Mouse (Mus musculus) brown adipose tissue, adult 24 weeks (tissue): Measurements from ENCODE around the gene Vegfc. TPM values are rescaled to one million over a fixed set of nuclear protein-coding genes. Genes with fewer than 3 reads are reported as not detected.

Source experiments
- H3K27ac ChIP-seq: fragments of 200-500 bp; replicated peaks from 2 replicates; pipeline ENCODE4 v1.5.1; 2012; ENCODE audit warnings: low read depth, mild to moderate bottlenecking, low read length
- H3K4me1 ChIP-seq: fragments of 200-500 bp; 2 replicates; pipeline ENCODE4 v1.6.1; 2012; ENCODE audit warnings: low read length, mixed read lengths; ENCODE audit not compliant: control insufficient read depth, insufficient read depth, insufficient read length
- H3K4me3 ChIP-seq: fragments of 200-500 bp; 2 replicates; pipeline ENCODE4 v1.5.1; 2012; ENCODE audit warnings: low read depth, mild to moderate bottlenecking, low read length, moderate library complexity; ENCODE audit not compliant: insufficient read depth
- polyA plus RNA-seq: library from polyadenylated mRNA; stranded (reverse); fragments of >200 nt; gene quantifications from 2 replicates; pipeline ENCODE4 v1.2.4, GENCODE M21; 2012; ENCODE audit not compliant: missing spikeins, insufficient read depth, insufficient read length

Vegfc gene
- polyA plus RNA-seq, 1 experiment: 1.4 TPM

DNA sequence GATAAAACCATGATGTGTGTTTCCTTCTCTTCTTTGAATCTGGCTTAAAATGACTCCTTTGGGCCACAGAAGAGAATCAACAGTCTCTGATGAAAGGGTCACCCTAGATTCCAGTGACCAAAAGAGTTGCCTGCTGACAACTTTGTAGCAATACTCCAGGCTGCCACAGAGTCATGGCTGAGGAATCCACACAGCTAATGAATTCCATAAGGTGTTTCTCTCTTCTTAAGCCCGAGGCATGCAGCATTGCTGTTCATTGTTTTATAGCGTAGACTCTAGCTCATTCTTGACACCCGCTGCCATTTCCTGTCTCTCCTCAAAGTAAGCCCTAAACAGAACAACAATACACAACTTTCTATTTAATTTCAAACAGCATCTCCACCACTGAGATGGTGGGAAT is 37.2 kb downstream of the Vegfc start:
- H3K4me1 ChIP-seq: no peaks in the 10 kb centered on the region
- no peak overlapping the region for H3K4me3 ChIP-seq
- H3K27ac ChIP-seq: no peak overlapping the region

- Histone ChIP-seq H3K4me1 (no peaks in the 10 kb centered on the region), H3K27ac (no peak overlapping the region), H3K4me3 (no peak overlapping the region)
These were observed 42.7 kb downstream of the Vegfc start for GRCm38 (mm10) chr8:54120115-54120514.

DNA sequence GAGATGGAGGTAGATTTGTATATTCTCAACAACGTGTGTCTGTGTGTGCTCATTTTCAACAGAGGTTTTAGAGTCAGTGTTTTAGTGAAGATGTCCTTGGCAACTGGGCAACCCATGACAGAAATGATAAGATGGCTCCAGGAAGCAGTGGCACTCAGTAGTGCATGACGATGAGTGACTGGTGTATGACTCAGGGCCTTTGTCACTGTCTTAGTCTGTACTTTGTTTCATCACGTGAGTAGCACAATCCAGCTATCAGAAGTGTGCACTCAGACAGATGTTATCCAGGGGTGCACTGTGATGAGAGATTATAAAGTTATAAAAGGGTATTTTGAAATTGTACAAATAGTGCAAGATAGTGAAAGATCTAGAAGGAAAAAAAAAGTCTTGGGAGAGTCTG is 44.5 kb downstream of the Vegfc start:
- H3K4me3 ChIP-seq: no peak overlapping the region
- H3K27ac ChIP-seq: no peak overlapping the region
- no peaks in the 10 kb centered on the region for H3K4me1 ChIP-seq

DNA sequence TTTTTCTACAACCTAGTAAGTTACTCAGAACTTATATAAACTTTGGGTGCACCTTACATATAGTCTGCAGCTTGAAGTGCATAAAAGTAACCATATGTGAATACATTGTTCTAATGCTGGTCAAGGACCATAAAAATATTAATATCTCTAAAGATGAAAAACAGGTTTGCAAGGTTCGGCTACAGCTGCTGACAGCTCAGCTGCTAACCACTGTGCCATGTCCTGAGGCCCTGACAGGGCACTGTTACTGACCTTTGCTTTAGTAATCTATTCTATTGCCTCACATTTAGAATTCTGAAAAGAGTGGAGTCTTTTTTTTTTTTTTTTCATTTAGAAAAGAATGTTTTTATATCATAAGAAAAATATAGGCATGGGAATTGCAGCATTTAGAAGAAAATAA is 44.9 kb downstream of the Vegfc start:
- Histone ChIP-seq H3K4me1 (no peaks in the 10 kb centered on the region), H3K27ac (no peak overlapping the region), H3K4me3 (no peak overlapping the region)

- no peak overlapping the region for H3K27ac ChIP-seq
- no peaks in the 10 kb centered on the region for H3K4me1 ChIP-seq
- H3K4me3 ChIP-seq: no peak overlapping the region
These were observed 53.2 kb downstream of the Vegfc start for GRCm38 (mm10) chr8:54130558-54130957.

DNA sequence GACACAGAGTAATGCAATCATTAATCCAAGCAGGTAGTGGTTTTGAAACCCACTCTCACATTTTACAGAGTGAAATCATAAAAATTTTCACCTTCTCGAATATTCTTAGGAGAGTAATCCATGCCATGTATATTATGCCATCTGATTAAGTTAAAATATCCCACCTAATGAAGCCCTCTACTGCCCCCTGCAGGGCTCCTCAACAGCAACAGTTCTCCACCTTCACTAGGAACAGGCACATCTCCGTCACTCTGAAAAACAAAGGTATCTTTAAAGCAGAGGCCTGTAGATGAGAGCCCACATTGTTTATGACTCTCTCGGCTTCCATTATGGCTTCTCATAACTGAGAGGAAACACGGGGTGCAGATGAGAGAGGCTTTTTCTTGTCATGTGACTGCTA is 75.8 kb downstream of the Vegfc start:
- Histone ChIP-seq H3K27ac (no peak overlapping the region), H3K4me1 (no peaks in the 10 kb centered on the region), H3K4me3 (no peak overlapping the region)

GRCm38 (mm10) chr8:54163505-54163904 is 86.1 kb downstream of the Vegfc start:
- Histone ChIP-seq H3K27ac (no peak overlapping the region), H3K4me1 (no peaks in the 10 kb centered on the region), H3K4me3 (no peak overlapping the region)

DNA sequence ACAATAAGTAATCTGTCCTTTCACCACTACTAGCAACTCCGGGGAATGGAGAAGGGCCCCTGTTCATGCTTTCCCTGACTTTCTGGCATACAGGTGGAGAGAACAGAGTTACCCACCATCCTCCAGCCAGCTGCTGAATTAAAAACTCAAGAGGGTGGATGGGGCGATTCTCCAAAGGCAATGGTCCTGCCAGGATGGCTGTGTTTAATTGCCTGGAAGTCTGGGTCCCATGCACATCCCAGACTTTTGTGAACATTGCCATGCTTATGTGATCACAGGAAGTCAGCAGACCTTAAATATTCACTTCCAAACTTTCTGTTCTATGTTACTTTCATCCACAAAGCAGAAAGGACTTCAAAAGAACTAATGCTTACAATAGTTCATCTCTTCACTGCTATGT is 107.9 kb downstream of the Vegfc start:
- Histone ChIP-seq H3K4me1 (no peaks in the 10 kb centered on the region), H3K4me3 (no peak overlapping the region), H3K27ac (no peak overlapping the region)

GRCm38 (mm10) chr8:54185927-54186326 is 108.5 kb downstream of the Vegfc start:
- no peak overlapping the region for H3K27ac ChIP-seq
- no peak overlapping the region for H3K4me3 ChIP-seq
- H3K4me1 ChIP-seq: no peaks in the 10 kb centered on the region

GRCm38 (mm10) chr8:54216250-54216649 is 138.8 kb downstream of the Vegfc start:
- no peak overlapping the region for H3K27ac ChIP-seq
- H3K4me1 ChIP-seq: no peaks in the 10 kb centered on the region
- H3K4me3 ChIP-seq: no peak overlapping the region

- H3K27ac ChIP-seq: no peak overlapping the region
- H3K4me3 ChIP-seq: no peak overlapping the region
- no peaks in the 10 kb centered on the region for H3K4me1 ChIP-seq
These were observed 151.4 kb downstream of the Vegfc start for GRCm38 (mm10) chr8:54228801-54229204.

DNA sequence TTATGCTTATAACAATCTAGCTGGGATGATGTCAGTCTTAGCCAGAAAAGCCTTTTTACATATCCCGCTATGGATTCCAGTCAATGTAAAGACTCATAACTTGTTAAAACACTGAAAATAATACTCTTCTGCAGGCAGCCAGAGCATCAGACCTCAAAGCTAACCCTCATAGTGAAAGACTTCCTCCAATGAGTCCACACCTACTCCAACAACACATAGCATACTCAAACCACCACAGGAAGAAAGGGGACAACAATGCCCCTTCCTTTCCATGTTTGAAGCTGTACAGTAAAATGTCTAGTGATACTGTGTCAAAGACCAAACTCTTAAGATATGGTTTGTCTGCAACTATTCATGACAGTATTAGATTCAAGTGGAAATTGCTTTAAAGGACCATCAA is 153.2 kb downstream of the Vegfc start:
- Histone ChIP-seq H3K4me1 (no peaks in the 10 kb centered on the region), H3K4me3 (no peak overlapping the region), H3K27ac (no peak overlapping the region)

DNA sequence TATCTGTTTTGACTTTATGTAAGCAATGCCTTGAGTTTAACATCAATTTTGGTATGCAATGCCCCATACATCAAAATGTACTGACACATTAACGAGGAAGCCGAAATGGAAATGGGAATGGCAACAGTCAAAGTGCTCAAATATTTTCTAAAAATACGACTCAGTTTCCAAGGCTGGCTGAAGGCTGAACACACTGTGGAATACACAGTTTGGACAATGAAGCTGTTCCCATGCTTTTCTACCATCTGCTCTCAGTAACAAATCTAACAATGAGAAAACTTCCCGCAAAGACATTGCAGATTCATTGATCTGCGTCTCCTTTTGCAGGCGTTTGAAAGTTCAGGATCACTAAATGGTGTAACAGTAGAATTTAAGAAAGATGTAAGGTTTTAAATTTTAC is 155.9 kb downstream of the Vegfc start:
- Histone ChIP-seq H3K27ac (no peak overlapping the region), H3K4me3 (no peak overlapping the region), H3K4me1 (no peaks in the 10 kb centered on the region)
